Mouse (Mus musculus) neural tube, embryonic 13.5 days (tissue): ENCODE data around the gene Prkar1a. TPM values are rescaled to one million over a fixed set of nuclear protein-coding genes. Genes with fewer than 3 reads are reported as not detected.
"Not testable (repeated sequence)": the region's sequence is repeated elsewhere in the genome, so short reads cannot be mapped to it uniquely, and the experiment has no call there.

ENCODE experiments used
- ATAC-seq: fragments of 200-750 bp; cut with Nextera tagmentation; 2 replicates; pipeline ENCODE4 v1.8.0; 2017; ENCODE audit warnings: low read depth, mild to moderate bottlenecking, moderate TSS enrichment, moderate library complexity
- H3K27ac ChIP-seq: fragments of 300-500 bp; sonication (generic); replicated peaks from 2 replicates; pipeline ENCODE4 v1.5.1; 2015; ENCODE audit warnings: moderate library complexity, mild to moderate bottlenecking, inconsistent platforms
- H3K27me3 ChIP-seq: fragments of 300-500 bp; sonication (generic); 2 replicates; pipeline ENCODE4 v1.6.1; 2015; ENCODE audit warnings: mild to moderate bottlenecking, inconsistent platforms
- H3K36me3 ChIP-seq: fragments of 300-500 bp; sonication (generic); 2 replicates; pipeline ENCODE4 v1.6.1; 2015; ENCODE audit warnings: mild to moderate bottlenecking, inconsistent platforms
- H3K4me1 ChIP-seq: fragments of 300-500 bp; sonication (generic); replicated peaks from 2 replicates; pipeline ENCODE4 v1.6.1; 2015; ENCODE audit warnings: inconsistent platforms
- H3K4me2 ChIP-seq: fragments of 300-500 bp; sonication (generic); 2 replicates; pipeline ENCODE4 v1.6.1; 2015; ENCODE audit warnings: inconsistent platforms, mild to moderate bottlenecking, moderate library complexity
- H3K4me3 ChIP-seq: fragments of 300-500 bp; sonication (generic); 2 replicates; pipeline ENCODE4 v1.5.1; 2015; ENCODE audit warnings: mild to moderate bottlenecking, inconsistent platforms
- H3K9ac ChIP-seq: fragments of 300-500 bp; sonication (generic); 2 replicates; pipeline ENCODE4 v1.6.1; 2015; ENCODE audit warnings: moderate library complexity, mild to moderate bottlenecking, inconsistent platforms
- H3K9me3 ChIP-seq: fragments of 300-500 bp; sonication (generic); 2 replicates; pipeline ENCODE4 v1.6.1; 2016; ENCODE audit warnings: inconsistent platforms
- WGBS: fragments of 180-500 bp; shearing (Covaris S2); methylation state at CpG from one replicate; pipeline ENCODE4 v1.1.7; 2015; 5-methylcytosine and 5-hydroxymethylcytosine counted together
- polyA plus RNA-seq: library from polyadenylated mRNA; unstranded; fragments of >200 nt; fragmentation: Nextera tagmentation; extraction: Ambion mirVana; gene quantifications from 2 replicates; pipeline ENCODE4 v1.2.1, GENCODE M21; 2015

The Prkar1a gene
- 457 and 493 TPM in 2 replicates for polyA plus RNA-seq

- ATAC-seq = no peak
- H3K27me3 ChIP-seq = no peaks in the 10 kb centered on the region
- peak within 1 kb of the TSS; percentile 97 for H3K4me3 ChIP-seq
- H3K4me1 ChIP-seq = peaks cover 46% of the 10 kb centered on the region
- no peaks in the 10 kb centered on the region for H3K9me3 ChIP-seq
- peak within 1 kb of the TSS; percentile 97 for H3K9ac ChIP-seq
- peak within 1 kb of the TSS; percentile 69 for H3K4me2 ChIP-seq
- H3K27ac ChIP-seq = peak within 1 kb of the TSS; percentile 97
- peaks cover 7% of the 10 kb centered on the region; the same call in 1 of the 2 replicates for H3K36me3 ChIP-seq
- 35% methylated on average over 8 of the region's 8 CpGs for WGBS
These were observed at the start of gene Prkar1a for GRCm38 (mm10) chr11:109649206-109649605. TSS of gene Prkar1a (plus strand) at chr11:109649405.

DNA sequence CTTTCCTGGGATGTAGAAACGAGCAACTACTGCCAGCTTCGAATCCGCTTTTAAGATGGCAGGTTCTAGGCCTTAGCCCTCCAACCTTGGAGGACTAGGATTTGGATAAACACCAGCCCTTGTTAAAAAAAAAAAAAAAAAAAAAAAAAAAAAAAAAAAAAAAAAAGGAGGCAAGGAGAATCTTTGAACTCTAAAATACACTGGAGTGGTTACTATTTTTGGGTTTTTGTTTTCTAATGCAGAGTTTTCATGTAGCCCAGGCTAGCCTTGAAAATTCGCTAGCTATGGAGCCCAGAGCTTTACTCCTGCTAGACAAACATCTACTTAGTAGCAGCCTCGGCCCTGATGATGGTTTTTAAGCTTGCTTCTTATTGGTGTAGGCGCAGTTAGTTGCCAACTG is 41.6 kb upstream of the Prkar1a start:
- Histone ChIP-seq H3K36me3 (no peaks in the 10 kb centered on the region), H3K9ac (no peak overlapping the region), H3K4me1 (peaks cover 18% of the 10 kb centered on the region), H3K27ac (no peak overlapping the region), H3K4me3 (no peak overlapping the region), H3K4me2 (no peak overlapping the region), H3K9me3 (no peaks in the 10 kb centered on the region), H3K27me3 (no peaks in the 10 kb centered on the region)
- 74% methylated on average over 6 of the region's 6 CpGs for WGBS
- ATAC-seq = no peak

- Histone ChIP-seq H3K4me1 (peaks cover 18% of the 10 kb centered on the region), H3K4me2 (peak overlapping the region; percentile 84; the same call in 1 of the 2 replicates), H3K36me3 (no peaks in the 10 kb centered on the region), H3K27me3 (peaks cover 9% of the 10 kb centered on the region; the same call in 1 of the 2 replicates), H3K9ac (no peak overlapping the region), H3K9me3 (no peaks in the 10 kb centered on the region), H3K27ac (no peak overlapping the region), H3K4me3 (no peak overlapping the region)
- ATAC-seq = no peak
- 66% methylated on average over 6 of the region's 6 CpGs for whole genome bisulfite sequencing
These were observed 40.1 kb upstream of the Prkar1a start for GRCm38 (mm10) chr11:109608976-109609625.

GRCm38 (mm10) chr11:109610046-109610794 is 39.0 kb upstream of the Prkar1a start:
- H3K9ac ChIP-seq = peak overlapping the region; percentile 74
- H3K27me3 ChIP-seq = peaks cover 9% of the 10 kb centered on the region; the same call in 1 of the 2 replicates
- H3K4me2 ChIP-seq = peak overlapping the region; percentile 84
- H3K27ac ChIP-seq = no peak overlapping the region; the same call in 1 of the 2 replicates
- peak overlapping the region; percentile 71 for H3K4me3 ChIP-seq
- peaks cover 18% of the 10 kb centered on the region for H3K4me1 ChIP-seq
- no peaks in the 10 kb centered on the region for H3K9me3 ChIP-seq
- no peaks in the 10 kb centered on the region for H3K36me3 ChIP-seq
- WGBS = 23% methylated on average over 9 of the region's 9 CpGs
- ATAC-seq = no peak

- peak overlapping the region; percentile 74 for H3K9ac ChIP-seq
- no peaks in the 10 kb centered on the region for H3K9me3 ChIP-seq
- peaks cover 18% of the 10 kb centered on the region for H3K4me1 ChIP-seq
- H3K4me3 ChIP-seq = peak overlapping the region; percentile 71
- ATAC-seq = 0 out of 2 replicates have a peak, but pooled peaks have one; percentile 0
- H3K27ac ChIP-seq = peak overlapping the region; percentile 70; the same call in 1 of the 2 replicates
- under 1% methylated on average over 26 of the region's 26 CpGs for WGBS
- no peaks in the 10 kb centered on the region for H3K36me3 ChIP-seq
- H3K27me3 ChIP-seq = peaks cover 9% of the 10 kb centered on the region; the same call in 1 of the 2 replicates
- H3K4me2 ChIP-seq = peak overlapping the region; percentile 84
These were observed 38.4 kb upstream of the Prkar1a start for GRCm38 (mm10) chr11:109610795-109611302.

DNA sequence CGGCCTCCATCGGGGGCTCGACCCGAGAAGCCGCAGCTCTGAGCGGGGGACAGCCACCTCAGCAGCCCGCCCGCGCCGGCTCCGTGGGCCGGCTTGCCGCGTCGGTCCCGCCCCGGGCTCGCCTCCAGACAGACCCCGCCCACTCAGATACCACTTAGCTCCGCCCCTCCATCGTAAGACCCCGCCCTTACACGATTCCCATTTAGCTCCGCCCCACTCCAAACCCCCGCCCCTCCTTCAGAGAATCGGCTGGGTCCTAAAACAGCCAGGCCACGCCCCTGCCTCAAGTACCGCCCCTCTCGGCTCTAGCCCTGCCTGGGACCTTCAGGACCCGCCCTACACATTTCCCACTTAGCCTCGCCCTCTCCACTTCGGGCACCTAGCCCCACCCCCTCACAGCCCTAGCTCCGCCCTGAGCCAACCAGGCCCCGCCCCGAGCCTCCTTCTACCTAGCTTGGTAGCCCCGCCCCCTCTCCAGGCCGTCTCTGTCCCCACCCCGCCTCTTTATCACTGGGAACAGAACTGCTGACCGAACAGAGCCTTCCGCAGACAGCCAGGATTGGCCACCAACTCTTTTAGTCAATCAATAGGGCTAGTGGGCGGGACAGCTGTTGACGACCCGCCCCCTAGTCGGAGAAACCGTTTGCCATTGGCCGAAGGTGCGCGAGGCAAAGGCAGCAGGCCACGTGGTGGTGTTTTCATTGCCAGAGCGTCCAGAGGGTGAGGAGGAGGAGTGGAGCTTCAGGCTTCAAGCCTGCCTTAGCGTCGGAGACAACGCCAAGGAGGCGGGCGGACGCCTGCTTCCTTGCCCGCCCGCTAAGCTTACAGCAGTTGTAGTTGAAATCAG is 37.7 kb upstream of the Prkar1a start, which contains the start of gene Wipi1:
Wipi1 (minus strand) TSS at position 665 of the 847 bp plus-strand sequence.
- peak; percentile 97 for ATAC-seq
- Histone ChIP-seq H3K4me3 (peak within 1 kb of the TSS; percentile 71), H3K4me2 (peak within 1 kb of the TSS; percentile 84), H3K27ac (peak within 1 kb of the TSS; percentile 70; the same call in 1 of the 2 replicates), H3K9ac (peak within 1 kb of the TSS; percentile 74), H3K27me3 (peaks cover 9% of the 10 kb centered on the region; the same call in 1 of the 2 replicates), H3K9me3 (no peaks in the 10 kb centered on the region), H3K4me1 (peaks cover 18% of the 10 kb centered on the region), H3K36me3 (no peaks in the 10 kb centered on the region)
- WGBS = under 1% methylated on average over 58 of the region's 58 CpGs

- Histone ChIP-seq H3K4me3 (no peak overlapping the region), H3K9me3 (no peaks in the 10 kb centered on the region), H3K4me2 (no peak overlapping the region), H3K4me1 (peaks cover 18% of the 10 kb centered on the region), H3K27ac (no peak overlapping the region), H3K27me3 (peaks cover 9% of the 10 kb centered on the region; the same call in 1 of the 2 replicates), H3K9ac (no peak overlapping the region), H3K36me3 (no peaks in the 10 kb centered on the region)
- WGBS = 74% methylated on average over 7 of the region's 7 CpGs
- ATAC-seq = no peak
These were observed 36.2 kb upstream of the Prkar1a start for GRCm38 (mm10) chr11:109612871-109613529.

DNA sequence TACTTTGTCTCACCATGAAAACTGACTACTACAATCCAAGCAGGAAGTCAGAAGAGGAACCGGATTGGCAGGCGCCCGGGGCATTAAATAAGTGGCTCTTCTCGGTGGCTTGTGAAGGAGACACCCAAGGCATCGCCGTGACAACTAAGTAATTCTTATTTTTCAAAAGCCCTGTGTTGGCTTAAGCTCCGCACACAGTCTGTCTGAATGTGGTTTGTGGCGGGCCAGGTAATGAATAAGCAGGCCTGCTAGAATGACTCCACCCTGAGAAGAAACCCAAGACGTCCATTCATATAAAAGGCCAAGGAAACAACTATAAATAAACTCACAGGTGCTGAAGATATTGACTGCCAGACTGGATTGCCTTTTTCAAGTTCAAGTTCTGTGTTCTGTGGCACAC is 33.9 kb upstream of the Prkar1a start:
- Histone ChIP-seq H3K9me3 (no peaks in the 10 kb centered on the region), H3K4me2 (no peak overlapping the region), H3K4me3 (no peak overlapping the region), H3K9ac (no peak overlapping the region), H3K27ac (no peak overlapping the region), H3K36me3 (no peaks in the 10 kb centered on the region), H3K27me3 (peaks cover 9% of the 10 kb centered on the region; the same call in 1 of the 2 replicates), H3K4me1 (peaks cover 13% of the 10 kb centered on the region)
- WGBS = 73% methylated on average over 9 of the region's 9 CpGs
- ATAC-seq = no peak

DNA sequence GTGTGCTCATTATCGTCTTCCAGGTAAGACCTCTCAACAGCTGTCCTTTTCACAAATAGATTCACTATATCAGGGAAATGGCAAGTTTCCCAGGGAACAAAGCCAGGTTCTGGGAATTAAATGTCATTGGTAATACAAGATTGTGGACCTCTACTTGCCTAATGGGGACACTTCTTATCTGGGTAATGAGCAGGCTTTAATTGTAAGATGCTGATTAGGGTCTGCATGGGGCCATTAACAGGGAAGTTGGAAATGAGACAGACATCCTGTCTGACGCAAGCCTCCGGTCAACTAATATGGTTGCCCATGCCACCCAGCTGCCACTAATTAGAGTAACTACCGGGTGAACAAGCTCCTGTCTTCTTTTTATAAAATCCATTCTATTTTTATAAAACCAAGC is 32.9 kb upstream of the Prkar1a start:
- no peaks in the 10 kb centered on the region for H3K36me3 ChIP-seq

DNA sequence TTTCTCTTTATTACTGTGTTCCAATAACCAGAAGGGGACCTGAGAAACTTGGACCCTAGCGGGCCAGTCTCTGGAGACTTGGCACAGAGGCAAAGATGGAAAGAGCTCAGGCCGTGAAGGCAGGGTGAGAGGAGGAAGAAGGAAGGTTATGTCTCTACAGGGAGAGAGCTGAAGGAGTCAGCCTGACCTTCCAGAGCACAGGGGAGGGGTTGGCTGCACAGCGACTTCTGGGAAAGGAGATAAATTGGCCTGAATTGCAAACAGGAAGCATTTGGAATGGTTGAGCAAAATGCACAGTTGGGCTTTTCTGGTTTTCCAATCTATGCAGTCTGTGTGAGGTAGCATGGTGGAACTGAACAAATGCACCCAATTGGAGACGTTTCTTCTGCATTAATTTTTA is 32.4 kb upstream of the Prkar1a start:
- H3K4me1 ChIP-seq = peaks cover 6% of the 10 kb centered on the region
- no peak for ATAC-seq
- no peak overlapping the region for H3K9ac ChIP-seq
- no peaks in the 10 kb centered on the region for H3K9me3 ChIP-seq
- H3K36me3 ChIP-seq = no peaks in the 10 kb centered on the region
- no peak overlapping the region for H3K27ac ChIP-seq
- no peak overlapping the region for H3K4me3 ChIP-seq
- WGBS = 69% methylated on average over 4 of the region's 4 CpGs
- no peak overlapping the region for H3K4me2 ChIP-seq
- peaks cover 9% of the 10 kb centered on the region; the same call in 1 of the 2 replicates for H3K27me3 ChIP-seq

More for the DNA sequence above, 32.9 kb upstream of the Prkar1a start:
- Histone ChIP-seq H3K27ac (no peak overlapping the region), H3K4me3 (no peak overlapping the region), H3K9ac (no peak overlapping the region), H3K27me3 (peaks cover 9% of the 10 kb centered on the region; the same call in 1 of the 2 replicates), H3K4me2 (no peak overlapping the region), H3K9me3 (no peaks in the 10 kb centered on the region), H3K4me1 (peaks cover 6% of the 10 kb centered on the region)
- no peak for ATAC-seq
- 69% methylated on average over 4 of the region's 4 CpGs for WGBS

DNA sequence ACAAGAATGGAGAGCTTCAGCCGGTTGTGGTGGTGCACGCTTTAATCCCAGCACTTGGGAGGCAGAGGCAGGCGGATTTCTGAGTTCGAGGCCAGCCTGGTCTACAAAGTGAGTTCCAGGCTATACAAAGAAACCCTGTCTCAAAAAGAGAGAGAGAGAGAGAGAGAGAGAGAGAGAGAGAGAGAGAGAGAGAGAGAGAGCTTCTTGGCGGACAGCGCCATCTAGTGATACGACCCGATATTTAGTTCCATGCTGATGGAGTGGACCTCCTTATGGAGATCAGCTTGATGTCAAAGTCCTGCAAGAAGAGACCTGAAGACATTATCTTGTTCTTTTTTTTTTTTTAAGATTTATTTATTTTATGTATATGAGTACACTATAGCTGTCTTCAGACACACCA is 30.1 kb upstream of the Prkar1a start:
- H3K9me3 ChIP-seq, ATAC-seq, H3K4me3 ChIP-seq, H3K4me1 ChIP-seq, H3K36me3 ChIP-seq, H3K4me2 ChIP-seq, H3K27me3 ChIP-seq, H3K9ac ChIP-seq, H3K27ac ChIP-seq: not testable (repeated sequence)
- 37% methylated on average over 8 of the region's 8 CpGs for WGBS
